Mouse (Mus musculus): ENCODE data around the gene Traf3ip1.

The Traf3ip1 gene

DNA sequence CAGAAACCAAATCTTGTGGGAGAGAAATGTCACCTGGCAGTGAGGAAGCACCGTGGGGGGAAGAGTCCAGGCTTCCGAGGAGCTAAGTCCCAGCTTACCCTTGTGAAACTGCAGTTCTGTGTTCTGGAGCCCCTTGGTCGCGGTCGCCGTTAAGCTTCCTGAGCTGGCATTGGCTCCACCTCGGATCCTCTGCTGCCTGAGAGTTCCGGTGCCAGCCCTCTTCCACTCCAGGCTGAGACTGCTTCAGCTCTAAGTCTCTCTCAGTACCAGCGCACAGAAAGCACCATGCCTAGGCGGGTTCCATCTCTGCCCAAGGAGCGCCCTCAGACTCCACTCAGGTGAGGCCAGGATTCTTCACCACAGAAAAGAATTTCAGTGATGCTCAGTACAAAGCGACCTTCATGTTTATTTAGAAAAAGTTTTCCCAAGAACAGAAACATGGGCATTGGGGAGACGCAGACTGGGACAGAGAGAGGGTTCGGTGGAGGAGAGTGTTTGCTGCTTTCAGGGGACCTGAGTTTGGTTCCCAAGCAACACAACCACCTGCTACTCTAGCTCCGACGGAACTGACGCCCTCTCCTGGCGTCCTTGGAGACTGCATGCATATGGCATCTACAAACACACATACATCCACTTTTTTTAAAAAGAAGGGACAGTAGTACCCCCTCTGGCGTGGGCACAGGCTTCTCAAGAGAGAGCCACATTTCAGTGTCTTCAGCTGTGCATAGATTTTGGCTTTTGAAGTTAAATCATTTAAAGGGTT lies 39.7 kb downstream of the Traf3ip1 start:
- DNase-seq (ENCODE audit: low spot score): no peak

DNA sequence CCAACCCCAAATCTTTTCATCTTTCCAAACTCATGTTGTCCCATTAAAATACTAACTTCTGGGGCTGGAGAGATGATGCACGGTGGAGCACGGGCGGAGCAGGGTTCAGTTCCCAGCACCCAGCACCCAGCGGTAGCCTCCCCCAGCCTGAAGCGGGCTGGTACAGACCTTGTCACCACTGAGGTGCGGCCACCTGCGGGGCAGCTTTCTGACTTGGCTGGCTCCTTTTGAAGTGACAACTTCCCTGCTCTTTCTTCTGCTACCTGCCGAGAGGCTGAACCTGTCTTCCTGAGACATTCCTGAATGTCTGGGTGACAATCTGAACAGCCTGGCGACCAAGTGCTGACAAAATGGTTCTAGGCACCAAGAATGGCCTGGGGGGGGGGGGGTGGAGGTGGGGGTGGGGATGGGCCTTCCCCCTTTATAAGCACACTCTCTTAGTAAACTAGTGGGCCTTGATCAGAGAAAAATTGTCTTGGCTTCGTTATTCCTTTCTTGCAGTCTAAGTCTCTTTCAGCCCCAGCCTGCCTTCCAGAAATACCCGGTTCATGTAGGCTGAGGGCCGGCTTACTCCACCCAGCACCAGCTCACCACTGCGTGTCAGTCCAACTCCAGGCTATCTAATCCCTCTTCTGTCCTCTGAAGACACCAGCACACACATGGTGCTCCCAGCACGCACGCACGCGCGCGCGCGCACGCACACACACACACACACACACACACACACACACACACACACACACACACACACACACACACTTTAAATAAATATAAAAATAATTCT lies 43.5 kb downstream of the Traf3ip1 start:
- DNase-seq (ENCODE audit: low spot score): no peak

DNA sequence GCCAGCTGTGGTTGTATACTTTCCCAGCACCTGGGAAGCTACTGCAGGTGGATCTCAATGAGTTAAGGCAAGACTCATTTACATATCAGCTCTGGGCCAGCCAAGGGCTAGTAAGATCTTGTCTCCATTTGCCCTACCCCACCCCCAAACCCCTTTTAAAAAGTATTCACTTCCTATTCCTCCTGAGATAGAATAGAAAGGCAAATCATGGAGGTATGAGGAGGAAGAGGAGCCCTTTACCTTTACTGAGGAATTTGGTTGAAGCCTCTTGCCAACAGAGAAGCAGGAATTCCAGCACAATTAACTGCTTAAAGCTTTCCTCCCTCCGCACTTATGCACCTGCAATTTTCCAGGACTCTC lies 44.1 kb downstream of the Traf3ip1 start:
- DNase-seq (ENCODE audit: low spot score): no peak

DNA sequence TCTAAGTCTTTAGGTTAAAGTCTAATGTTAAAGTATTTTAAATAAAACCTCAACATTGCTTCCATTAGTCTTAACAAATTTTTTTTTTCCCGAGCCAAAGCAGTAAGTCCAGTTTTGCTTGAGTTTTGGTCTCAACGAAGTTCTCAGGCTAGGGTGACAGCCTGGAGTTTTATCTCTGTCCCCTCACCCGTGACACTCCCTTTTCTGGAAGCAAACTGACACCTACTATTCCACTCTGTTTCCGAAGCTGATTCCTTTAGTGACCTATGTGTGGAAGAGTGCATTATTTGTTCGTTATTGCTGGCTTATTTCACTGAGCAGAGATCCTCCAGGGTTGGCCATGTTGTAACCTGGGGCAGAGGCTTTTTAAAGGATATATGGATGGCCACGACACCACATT lies 44.8 kb downstream of the Traf3ip1 start:
- no peak for DNase-seq (ENCODE audit: low spot score)

DNA sequence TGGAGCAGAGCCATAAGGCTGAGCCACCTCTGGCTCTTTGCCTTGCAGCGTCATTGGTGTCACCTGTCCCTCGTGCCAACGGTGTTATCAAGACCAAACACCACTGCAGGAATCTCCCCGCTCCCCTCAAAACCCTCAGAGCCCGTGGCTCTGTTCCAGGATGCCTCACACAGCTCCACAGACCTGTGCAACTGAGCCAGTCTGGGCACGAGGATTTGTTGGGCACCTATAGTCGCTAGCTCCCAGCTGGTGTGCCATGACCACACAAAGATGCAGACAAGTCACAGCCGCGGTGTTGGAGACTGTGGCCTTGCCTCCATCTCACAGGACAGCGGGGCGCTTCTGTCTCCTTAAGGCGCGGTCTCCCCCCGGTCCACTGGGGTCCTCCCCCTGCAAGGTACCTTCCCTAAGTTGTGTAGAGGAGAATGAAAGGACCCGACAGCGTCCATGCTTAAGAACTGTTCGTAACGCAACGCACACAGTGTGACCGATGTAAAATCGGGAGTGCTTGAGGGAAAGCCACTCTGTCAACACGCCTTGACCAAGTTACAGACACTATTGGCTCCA lies 45.3 kb downstream of the Traf3ip1 start:
- no peak for DNase-seq (ENCODE audit: low spot score)

DNA sequence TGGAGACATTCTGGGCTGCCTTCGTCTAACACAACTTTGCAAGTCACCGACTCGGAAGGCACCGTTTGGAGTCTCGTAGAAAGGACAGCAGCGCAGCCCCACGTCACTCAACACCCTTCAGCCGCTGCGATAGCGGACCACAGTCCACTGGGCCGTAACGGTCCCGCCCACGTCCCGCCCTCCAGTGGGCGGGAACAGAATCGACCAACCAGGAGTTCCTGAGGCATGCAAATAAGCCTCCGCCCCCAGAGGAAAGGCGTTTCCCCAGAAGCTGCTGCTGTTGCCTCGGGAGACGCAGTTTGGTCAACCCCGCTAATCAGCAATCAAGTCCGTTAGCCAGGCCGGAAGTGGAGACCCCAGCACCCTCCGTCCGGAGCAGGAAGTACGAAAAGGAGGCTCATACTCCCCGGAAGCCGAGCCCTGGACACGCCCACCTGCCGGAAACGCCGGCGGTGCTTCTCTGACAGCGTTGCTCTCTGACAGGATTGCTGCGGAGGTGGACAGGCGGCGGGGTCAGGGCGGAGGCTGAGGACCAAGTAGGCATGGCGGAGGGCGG lies 45.9 kb downstream of the Traf3ip1 start, which contains the start of gene Asb1:
TSS of gene Asb1 (plus strand) at position 274 of the 556 bp plus-strand sequence.
- peak; percentile 90 for DNase-seq (ENCODE audit: low spot score)

DNA sequence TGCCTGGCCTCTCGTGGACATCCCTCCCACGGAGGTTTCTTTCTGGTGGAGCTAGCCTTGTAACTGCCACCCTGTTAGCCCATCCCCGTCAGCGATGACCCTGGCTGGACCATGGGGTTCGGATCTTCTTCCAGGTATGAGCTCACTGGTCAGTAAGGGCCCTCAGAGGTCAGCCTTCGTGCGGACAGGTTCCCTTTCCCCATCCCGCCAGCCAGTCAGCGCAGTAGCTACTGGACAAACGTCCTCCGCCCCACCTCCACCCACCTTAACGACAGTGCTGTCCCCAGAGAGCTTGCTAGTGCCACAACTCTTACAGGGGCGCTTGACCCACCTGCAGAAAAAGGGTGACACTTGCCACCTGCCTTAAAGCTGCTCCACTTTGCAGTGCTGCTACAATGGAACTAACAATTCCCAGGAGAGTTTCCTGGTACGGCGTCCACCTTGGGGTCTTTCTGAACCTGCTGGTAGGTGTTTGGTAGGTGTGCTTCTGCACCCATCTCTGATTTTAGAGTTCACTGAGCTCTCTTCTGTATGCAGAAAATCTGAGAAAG lies 46.7 kb downstream of the Traf3ip1 start:
- no peak for DNase-seq (ENCODE audit: low spot score)

DNA sequence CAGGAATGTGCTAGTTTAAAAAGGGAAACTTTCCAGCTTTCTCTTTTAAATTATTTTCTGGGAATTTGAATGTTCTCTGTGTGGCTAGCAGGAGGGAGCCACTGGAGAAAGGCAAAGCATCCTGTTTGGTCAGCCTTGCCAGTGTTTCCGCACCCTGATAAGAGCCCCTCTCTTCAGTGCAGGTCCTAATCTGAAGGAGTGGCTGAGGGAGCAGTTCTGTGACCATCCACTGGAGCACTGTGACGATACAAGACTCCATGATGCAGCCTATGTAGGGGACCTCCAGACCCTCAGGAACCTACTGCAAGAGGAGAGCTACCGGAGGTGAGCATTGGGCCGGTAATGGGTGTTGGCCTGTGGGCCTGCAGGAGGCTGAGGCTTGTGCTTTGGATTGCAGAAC lies 49.5 kb downstream of the Traf3ip1 start:
- no peak for DNase-seq (ENCODE audit: low spot score)

DNA sequence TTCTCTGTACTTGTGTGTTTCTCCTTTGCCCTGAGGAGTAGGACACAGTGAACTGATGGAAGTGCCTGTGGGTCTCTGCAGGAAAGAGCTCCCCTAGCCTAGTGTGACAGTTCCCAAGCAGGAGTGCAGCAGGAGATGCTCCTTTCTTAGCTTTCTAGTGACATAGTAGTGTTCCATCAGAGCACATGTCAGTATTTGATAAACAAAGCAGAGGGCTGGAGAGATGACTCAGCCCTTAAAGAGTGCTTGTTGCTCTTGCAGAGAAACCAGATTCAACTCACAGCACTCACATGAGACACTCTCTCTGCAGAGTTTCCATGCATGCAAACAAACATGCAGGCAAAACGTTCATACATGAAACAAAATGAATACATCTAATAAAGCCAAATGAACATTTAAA lies 50.8 kb downstream of the Traf3ip1 start:
- no peak for DNase-seq (ENCODE audit: low spot score)

DNA sequence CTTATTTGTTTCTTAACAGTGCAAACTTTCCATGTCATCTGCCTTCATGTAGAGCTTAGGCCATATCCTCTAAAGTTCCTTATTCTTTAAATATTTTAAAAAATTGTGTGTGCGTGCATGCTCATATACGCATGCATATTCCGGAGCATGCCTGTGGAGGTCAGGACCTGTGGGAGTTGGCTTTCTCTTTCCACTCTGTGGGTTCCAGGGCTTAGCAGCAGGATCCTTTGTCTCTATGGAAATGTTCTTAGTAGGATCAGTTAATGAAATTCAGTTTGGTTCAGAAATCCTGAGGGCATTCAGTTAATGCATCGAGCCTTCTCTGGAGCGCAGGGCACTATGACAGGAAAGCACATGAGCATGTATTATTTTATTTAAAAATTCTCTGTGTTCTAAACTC lies 53.1 kb downstream of the Traf3ip1 start:
- no peak for DNase-seq (ENCODE audit: low spot score)

DNA sequence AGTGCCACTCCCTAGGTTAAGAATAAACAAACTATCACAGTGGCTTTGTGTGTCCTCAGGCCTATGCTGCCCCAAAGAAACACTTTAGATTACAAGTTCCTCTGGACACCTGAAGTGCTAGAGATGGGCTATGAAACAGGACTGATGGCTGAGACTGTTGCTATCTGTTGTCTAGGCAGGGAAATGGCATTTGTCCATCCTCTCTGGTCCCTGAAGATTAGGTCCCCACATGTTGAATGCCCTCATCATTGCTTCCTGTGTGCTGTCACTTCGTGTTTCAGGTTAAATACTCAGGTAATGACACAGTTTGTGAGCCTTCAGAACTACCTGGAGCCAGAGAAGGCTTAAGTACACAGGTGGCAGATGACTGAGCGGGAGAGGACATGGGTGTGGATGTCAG lies 54.6 kb downstream of the Traf3ip1 start:
- no peak for DNase-seq (ENCODE audit: low spot score)

DNA sequence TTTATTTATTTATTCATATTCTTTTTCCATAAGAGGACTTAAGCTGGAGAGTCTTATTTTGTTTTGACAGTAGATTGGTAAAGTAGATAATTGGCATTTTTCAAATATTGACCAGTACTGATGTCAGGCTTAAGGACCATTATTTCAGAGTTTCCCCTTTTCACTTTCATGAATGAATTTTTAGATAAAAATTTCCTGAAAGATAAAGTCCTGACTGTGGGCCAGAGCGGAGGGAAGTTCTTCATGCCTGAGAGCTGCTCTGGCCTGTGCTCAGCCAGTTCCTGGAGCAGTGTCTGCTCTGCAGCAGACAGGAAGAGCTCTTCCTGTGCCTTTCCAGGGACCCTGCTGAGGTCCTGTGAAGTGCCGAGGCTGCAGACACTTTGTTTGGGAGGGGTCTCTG lies 62.7 kb downstream of the Traf3ip1 start:
- no peak for DNase-seq (ENCODE audit: low spot score)

DNA sequence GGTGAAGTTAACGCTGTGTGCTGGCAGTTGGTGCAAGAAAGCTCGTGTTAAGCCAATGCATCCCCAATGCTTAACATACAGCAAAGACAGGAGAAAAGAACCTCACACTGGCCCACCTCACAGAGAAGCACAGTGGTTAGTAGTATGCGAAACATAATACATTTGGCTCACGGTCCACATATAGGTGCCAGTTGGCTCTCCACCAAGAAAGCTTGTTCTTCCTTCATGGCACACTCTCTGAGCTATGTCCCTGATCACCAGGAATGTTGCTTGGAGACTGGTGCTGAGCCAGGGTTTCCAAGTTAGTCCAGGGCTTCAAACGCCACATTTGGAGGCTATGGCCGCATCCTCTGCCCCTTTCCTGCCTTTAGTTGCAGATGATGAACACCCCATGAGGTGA lies 66.8 kb downstream of the Traf3ip1 start:
- no peak for DNase-seq (ENCODE audit: low spot score)

DNA sequence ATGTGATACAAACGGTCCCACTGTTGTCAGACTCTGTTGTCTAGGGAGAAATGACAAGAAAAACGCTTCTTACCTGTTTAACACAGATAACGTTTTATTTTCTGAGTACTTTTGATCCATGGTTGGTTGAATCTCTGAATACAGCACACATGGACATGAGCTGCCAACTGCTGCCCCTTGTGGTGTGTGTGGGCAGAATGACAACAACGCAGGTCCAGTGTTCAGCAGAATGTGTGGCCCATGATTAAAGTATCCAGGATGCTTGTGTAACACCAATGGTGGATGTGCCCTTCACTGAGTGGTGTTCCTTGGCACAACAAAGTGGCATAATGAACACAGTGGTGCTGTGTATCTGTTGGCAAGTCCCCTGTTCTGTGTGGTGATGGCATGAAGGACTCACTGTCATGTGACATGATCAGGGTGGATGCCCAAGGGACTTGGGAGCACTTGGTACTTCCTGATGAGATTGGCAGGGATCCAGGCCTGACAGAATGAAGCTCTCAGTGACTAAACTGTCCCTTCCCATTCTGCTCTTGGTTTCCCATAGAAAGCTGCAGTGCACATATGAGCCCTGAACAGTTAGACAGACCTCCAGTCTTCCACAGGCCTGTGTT lies 68.6 kb downstream of the Traf3ip1 start:
- DNase-seq (ENCODE audit: low spot score): no peak

DNA sequence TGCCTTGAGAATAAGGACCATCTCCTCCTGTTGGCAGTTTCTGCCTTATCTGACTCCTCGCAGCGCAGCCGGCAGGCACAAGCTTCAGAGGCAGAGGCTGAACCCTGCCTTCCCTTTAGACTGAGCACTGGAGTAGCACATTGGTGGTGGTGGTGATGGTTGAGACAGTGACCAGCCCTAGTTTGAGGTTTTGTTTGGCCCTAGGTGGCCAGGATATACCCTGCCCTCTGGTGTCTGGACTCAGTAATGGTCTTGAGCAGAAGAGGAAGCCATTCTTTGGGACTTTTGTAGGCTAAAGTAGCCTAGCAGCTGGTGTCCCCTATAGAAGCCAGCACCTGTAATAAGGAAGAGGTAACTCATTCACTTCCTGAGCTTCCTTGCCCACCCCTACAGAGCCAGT lies 69.6 kb downstream of the Traf3ip1 start:
- no peak for DNase-seq (ENCODE audit: low spot score)

DNA sequence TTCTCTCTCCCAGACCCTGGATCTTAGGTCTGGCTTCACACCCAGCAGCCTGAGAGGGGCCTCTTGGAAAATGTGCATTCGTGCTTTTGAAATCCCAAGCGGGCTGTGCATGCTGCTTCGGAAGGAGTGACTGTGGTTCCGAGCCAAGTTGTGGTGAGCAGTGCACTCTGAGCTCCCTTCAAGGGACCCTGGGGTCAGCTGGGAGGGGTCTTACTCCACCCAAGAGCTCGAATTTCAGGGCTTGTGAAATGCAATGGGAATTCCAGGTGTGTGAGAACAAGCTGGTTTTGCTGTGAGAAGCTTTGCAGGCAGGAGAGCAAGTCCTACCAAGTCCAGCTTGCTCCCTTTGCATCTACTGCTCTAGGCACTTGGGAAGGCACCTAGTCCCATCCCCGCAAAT lies 70.2 kb downstream of the Traf3ip1 start:
- DNase-seq (ENCODE audit: low spot score): no peak

DNA sequence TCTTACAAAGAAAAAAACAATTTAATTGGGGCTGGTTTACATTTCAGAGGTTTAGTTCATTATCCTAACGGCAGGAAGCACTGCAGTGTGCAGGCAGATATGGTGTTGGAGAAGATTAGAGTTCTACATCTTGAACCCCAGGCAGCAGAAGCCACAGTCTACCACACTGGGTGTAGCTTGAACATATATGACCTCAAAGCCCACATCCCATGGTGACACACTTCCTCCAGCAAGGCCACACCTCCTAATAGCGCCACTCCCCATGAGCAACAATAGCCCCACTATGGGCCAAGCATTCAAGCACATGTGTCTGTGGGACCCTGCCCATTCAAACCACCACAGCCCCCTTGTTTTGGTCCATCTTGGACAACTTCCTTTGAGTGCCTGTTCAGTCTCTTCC lies 72.8 kb downstream of the Traf3ip1 start:
- no peak for DNase-seq (ENCODE audit: low spot score)

DNA sequence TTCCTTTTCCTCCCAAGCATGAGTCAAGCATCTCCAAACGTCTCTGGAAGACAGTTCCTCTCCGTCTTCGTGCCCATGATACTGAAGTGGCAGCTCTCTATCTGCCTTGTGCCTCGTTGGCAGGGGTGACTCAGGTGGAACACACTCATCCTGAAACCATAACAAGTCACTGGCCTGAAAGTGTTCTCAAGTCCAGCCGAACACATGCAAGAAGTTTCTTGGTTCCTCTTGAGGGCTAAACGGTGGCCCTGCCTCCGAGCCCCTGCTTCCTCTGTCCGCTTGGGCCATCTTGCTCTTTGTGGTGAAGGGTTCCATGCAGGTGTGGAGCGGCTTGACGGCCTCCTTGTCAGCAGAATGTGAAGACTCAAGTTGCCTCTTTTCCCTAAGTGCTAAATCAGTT lies 78.0 kb downstream of the Traf3ip1 start:
- no peak for DNase-seq (ENCODE audit: low spot score)

DNA sequence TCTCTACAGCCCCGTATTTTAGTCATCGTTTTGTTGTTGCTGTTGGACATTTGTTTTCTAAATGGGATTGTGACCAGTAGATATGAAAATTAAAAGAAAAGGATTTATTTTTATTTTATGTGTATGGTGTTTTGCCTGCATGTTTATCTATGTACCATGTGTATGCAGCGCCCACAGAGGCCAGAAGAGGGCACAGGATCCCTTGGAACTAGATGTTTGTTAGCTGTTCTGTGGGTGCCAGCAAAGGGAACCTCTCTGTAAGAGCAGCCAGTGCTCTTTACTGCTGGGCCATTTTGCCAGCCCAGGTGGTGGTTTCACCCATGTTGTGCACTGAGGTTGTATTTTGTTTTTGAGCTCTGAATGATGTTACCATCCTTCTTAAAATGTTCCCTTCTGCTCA lies 79.8 kb downstream of the Traf3ip1 start:
- peak; percentile 35 for DNase-seq (ENCODE audit: low spot score)

DNA sequence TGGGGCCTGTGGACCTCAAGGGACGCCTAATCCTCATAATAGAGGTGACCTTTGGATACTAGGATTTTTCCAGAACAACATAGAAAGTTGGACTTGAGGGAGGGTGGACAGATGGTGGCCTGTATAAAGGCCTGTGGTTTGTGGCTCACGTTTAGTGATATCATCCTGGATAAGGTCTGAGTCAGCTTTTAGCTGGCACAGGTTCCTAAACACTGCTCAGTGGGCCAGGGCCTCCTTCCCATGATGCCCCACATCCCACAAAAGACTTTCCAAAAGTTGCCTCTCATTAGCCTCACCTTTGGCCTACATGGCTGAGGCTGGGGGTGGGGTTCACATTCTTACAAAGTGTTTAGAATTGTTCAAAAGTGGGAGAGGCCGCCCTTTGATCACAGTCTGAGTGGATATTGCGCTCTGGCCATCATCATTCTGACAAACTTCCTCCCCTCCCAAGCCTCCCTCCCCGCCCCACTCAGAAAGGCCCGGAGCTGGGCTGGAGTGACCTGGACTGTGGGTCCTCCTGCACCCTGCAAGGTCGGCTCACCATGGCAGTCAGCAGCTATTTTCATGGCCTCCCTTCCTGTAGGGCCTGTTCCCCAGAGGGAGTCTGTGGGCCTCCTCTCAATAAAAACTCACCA lies 83.6 kb downstream of the Traf3ip1 start:
- DNase-seq (ENCODE audit: low spot score): no peak

Measured in layer of hippocampus, adult 9-10 months (tissue).